Mouse (Mus musculus): ENCODE results near the gene Mageb18. TPM values are rescaled to one million over a fixed set of nuclear protein-coding genes. Genes with fewer than 3 reads are reported as not detected.

Mageb18 gene
- polyA plus RNA-seq, 1 experiment from 2014 or later: not detected

DNA sequence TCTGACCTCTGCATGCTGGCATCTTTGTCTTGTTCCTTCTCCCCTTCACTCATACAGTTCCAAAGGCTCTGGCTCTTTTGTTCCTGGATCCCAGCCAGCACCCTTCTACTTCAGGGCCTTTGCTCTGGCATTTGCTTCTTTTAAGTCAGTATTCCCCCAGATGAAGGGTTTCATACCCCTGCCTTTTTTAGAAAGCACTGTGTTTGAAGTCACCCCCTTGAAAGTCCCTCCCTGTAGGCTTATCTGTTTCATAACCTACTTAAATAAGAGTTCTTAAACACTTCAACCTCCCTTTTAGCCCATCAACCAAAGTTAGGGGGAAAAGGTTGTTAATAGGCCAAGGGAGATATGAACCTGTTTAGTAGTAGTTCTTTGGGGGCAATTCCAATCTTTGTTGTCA, 212.0 kb downstream of the Mageb18 start:
- H3K27me3 ChIP-seq (ENCODE audit: control insufficient read depth, insufficient read depth, low read depth, low read length): no peaks in the 10 kb centered on the region
- H3K4me3 ChIP-seq (ENCODE audit: low read depth, low read length): no peak overlapping the region
- H3K4me1 ChIP-seq (ENCODE audit: control insufficient read depth, insufficient read depth, low read length): no peaks in the 10 kb centered on the region
- H3K36me3 ChIP-seq (ENCODE audit: control insufficient read depth, insufficient read depth, low read length): no peaks in the 10 kb centered on the region
- H3K4me2 ChIP-seq (ENCODE audit: low read length): no peak overlapping the region
- no peak overlapping the region for H3K27ac ChIP-seq (ENCODE audit: low read length)
- H3K9me3 ChIP-seq (replicated peaks; ENCODE audit: control insufficient read depth, low read length, poor library complexity, severe bottlenecking): no peaks in the 10 kb centered on the region
- ATAC-seq: no peak
- H3K9ac ChIP-seq (ENCODE audit: low read depth, low read length): no peak overlapping the region

GRCm38 (mm10) chrX:92342924-92343323, 256.4 kb downstream of the Mageb18 start:
- H3K4me1 ChIP-seq (ENCODE audit: control insufficient read depth, insufficient read depth, low read length): no peaks in the 10 kb centered on the region
- no peak overlapping the region for H3K4me3 ChIP-seq (ENCODE audit: low read depth, low read length)
- H3K9me3 ChIP-seq (replicated peaks; ENCODE audit: control insufficient read depth, low read length, poor library complexity, severe bottlenecking): no peaks in the 10 kb centered on the region
- no peak overlapping the region for H3K9ac ChIP-seq (ENCODE audit: low read depth, low read length)
- no peak overlapping the region for H3K4me2 ChIP-seq (ENCODE audit: low read length)
- H3K27me3 ChIP-seq (ENCODE audit: control insufficient read depth, insufficient read depth, low read depth, low read length): no peaks in the 10 kb centered on the region
- no peaks in the 10 kb centered on the region for H3K36me3 ChIP-seq (ENCODE audit: control insufficient read depth, insufficient read depth, low read length)
- no peak for ATAC-seq
- no peak overlapping the region for H3K27ac ChIP-seq (ENCODE audit: low read length)
- WGBS: 12% methylated on average over 5 of the region's 5 CpGs

DNA sequence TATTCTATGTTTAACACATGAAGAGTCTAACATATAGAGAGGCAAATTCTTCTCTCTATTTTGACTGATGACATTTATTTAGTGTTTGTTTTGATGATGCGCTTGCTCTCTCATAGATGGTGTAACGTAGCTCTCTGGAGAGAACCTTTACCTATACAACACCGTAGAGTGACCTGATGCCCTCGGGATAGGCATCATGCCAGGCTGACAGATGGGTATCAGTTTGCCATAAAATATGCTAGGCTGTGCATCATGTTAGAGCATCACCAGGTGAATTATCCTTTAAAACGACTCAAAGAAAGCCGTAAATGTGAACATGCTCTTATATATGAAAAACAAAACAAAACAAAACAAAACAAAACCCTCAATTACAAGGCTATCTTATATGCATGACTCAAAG, 258.5 kb downstream of the Mageb18 start:
- H3K27ac ChIP-seq (ENCODE audit: low read length): no peak overlapping the region
- H3K4me2 ChIP-seq (ENCODE audit: low read length): no peak overlapping the region
- no peaks in the 10 kb centered on the region for H3K36me3 ChIP-seq (ENCODE audit: control insufficient read depth, insufficient read depth, low read length)
- H3K9ac ChIP-seq (ENCODE audit: low read depth, low read length): no peak overlapping the region
- no peak for ATAC-seq
- WGBS: 82% methylated on average over 6 of the region's 6 CpGs
- H3K27me3 ChIP-seq (ENCODE audit: control insufficient read depth, insufficient read depth, low read depth, low read length): no peaks in the 10 kb centered on the region
- no peak overlapping the region for H3K4me3 ChIP-seq (ENCODE audit: low read depth, low read length)
- H3K9me3 ChIP-seq (replicated peaks; ENCODE audit: control insufficient read depth, low read length, poor library complexity, severe bottlenecking): no peaks in the 10 kb centered on the region
- no peaks in the 10 kb centered on the region for H3K4me1 ChIP-seq (ENCODE audit: control insufficient read depth, insufficient read depth, low read length)

GRCm38 (mm10) chrX:92339551-92339950, 259.8 kb downstream of the Mageb18 start:
- H3K4me1 ChIP-seq (ENCODE audit: control insufficient read depth, insufficient read depth, low read length): no peaks in the 10 kb centered on the region
- no peaks in the 10 kb centered on the region for H3K27me3 ChIP-seq (ENCODE audit: control insufficient read depth, insufficient read depth, low read depth, low read length)
- no peak for ATAC-seq
- H3K27ac ChIP-seq (ENCODE audit: low read length): no peak overlapping the region
- no peaks in the 10 kb centered on the region for H3K36me3 ChIP-seq (ENCODE audit: control insufficient read depth, insufficient read depth, low read length)
- H3K9ac ChIP-seq (ENCODE audit: low read depth, low read length): no peak overlapping the region
- 83% methylated on average over 2 of the region's 2 CpGs for WGBS
- no peak overlapping the region for H3K4me2 ChIP-seq (ENCODE audit: low read length)
- no peak overlapping the region for H3K4me3 ChIP-seq (ENCODE audit: low read depth, low read length)
- H3K9me3 ChIP-seq (replicated peaks; ENCODE audit: control insufficient read depth, low read length, poor library complexity, severe bottlenecking): no peaks in the 10 kb centered on the region

DNA sequence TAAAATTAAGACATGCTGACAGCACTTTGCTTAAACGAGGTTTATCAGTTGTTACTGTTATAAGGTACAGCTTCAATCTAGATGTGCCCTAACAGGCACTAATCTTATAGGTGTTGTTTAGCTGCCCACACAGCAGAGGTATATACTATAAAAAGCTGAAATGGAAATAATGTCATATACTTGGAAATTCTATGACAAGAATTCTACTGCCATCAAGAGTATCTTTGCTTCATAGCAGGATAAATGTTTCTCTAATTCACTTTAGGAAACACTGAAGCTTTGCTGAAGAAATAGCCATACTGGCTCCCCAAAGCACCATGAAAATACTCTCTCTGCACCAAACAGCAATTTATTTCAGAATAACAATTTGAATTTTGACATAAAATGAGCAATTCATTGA, 265.9 kb downstream of the Mageb18 start:
- H3K27ac ChIP-seq (ENCODE audit: low read length): no peak overlapping the region
- 37% methylated on average over 1 of the region's 1 CpGs for WGBS
- ATAC-seq: no peak
- H3K4me1 ChIP-seq (ENCODE audit: control insufficient read depth, insufficient read depth, low read length): no peaks in the 10 kb centered on the region
- no peak overlapping the region for H3K9ac ChIP-seq (ENCODE audit: low read depth, low read length)
- no peak overlapping the region for H3K4me3 ChIP-seq (ENCODE audit: low read depth, low read length)
- H3K36me3 ChIP-seq (ENCODE audit: control insufficient read depth, insufficient read depth, low read length): no peaks in the 10 kb centered on the region
- H3K27me3 ChIP-seq (ENCODE audit: control insufficient read depth, insufficient read depth, low read depth, low read length): no peaks in the 10 kb centered on the region
- H3K4me2 ChIP-seq (ENCODE audit: low read length): no peak overlapping the region
- no peaks in the 10 kb centered on the region for H3K9me3 ChIP-seq (replicated peaks; ENCODE audit: control insufficient read depth, low read length, poor library complexity, severe bottlenecking)

DNA sequence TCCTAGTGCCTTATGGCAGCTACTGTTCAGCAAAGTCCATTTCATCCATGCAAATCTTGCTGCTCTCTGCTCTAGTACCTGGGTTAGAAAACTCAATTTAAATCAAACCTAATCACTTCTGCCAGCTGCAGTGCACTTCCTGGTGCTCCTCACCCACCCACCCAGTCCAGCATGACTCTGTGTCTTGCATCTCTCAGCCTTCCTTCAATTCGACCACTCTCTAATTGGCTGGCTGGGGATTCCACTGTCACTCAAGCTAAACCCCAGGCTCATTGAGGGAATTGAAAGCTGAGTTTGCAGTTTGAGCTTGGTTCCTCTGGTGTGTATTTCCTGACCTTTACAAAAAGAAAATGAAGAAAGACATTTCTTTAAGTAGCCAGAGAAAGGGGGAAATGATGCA, 275.8 kb downstream of the Mageb18 start:
- Histone ChIP-seq H3K9me3 (replicated peaks; ENCODE audit: control insufficient read depth, low read length, poor library complexity, severe bottlenecking) (no peaks in the 10 kb centered on the region), H3K4me1 (ENCODE audit: control insufficient read depth, insufficient read depth, low read length) (no peaks in the 10 kb centered on the region), H3K4me3 (ENCODE audit: low read depth, low read length) (no peak overlapping the region), H3K4me2 (ENCODE audit: low read length) (no peak overlapping the region), H3K27me3 (ENCODE audit: control insufficient read depth, insufficient read depth, low read depth, low read length) (no peaks in the 10 kb centered on the region), H3K27ac (ENCODE audit: low read length) (no peak overlapping the region), H3K9ac (ENCODE audit: low read depth, low read length) (no peak overlapping the region), H3K36me3 (ENCODE audit: control insufficient read depth, insufficient read depth, low read length) (no peaks in the 10 kb centered on the region)
- no peak for ATAC-seq
- WGBS: 22% methylated on average over 1 of the region's 1 CpGs

- no peak overlapping the region for H3K4me2 ChIP-seq (ENCODE audit: low read length)
Observed at GRCm38 (mm10) chrX:92280619-92281018, 318.8 kb downstream of the Mageb18 start.

More at GRCm38 (mm10) chrX:92280619-92281018, 318.8 kb downstream of the Mageb18 start:
- Histone ChIP-seq H3K4me1 (ENCODE audit: control insufficient read depth, insufficient read depth, low read length) (no peaks in the 10 kb centered on the region), H3K36me3 (ENCODE audit: control insufficient read depth, insufficient read depth, low read length) (no peaks in the 10 kb centered on the region), H3K27ac (ENCODE audit: low read length) (no peak overlapping the region), H3K4me3 (ENCODE audit: low read depth, low read length) (no peak overlapping the region), H3K9me3 (replicated peaks; ENCODE audit: control insufficient read depth, low read length, poor library complexity, severe bottlenecking) (no peaks in the 10 kb centered on the region), H3K27me3 (ENCODE audit: control insufficient read depth, insufficient read depth, low read depth, low read length) (no peaks in the 10 kb centered on the region), H3K9ac (ENCODE audit: low read depth, low read length) (no peak overlapping the region)
- no peak for ATAC-seq

Other genes with a start within 250 kb of the Mageb18 start
- not detected in 2 replicates for gene Gm5941, start 109.6 kb downstream of the Mageb18 start, polyA plus RNA-seq (2015; fragmentation: Nextera tagmentation; extraction: Ambion mirVana)